Mouse (Mus musculus) liver, postnatal 0 days (tissue): ENCODE measurements around the gene Gja1. TPM values are rescaled to one million over a fixed set of nuclear protein-coding genes. Genes with fewer than 3 reads are reported as not detected.
"Not testable (repeated sequence)": the region's sequence is repeated elsewhere in the genome, so short reads cannot be mapped to it uniquely, and the experiment has no call there.

Experiments used
- ATAC-seq: fragments of 200-750 bp; cut with Nextera tagmentation; 2 replicates; pipeline ENCODE4 v1.8.0; 2017; ENCODE audit warnings: mild to moderate bottlenecking, moderate library complexity
- DNase-seq: peaks from one replicate; pipeline ENCODE4 v3.0.0-alpha.2; 2016
- H3K27ac ChIP-seq: fragments of 300-500 bp; sonication (generic); 2 replicates; pipeline ENCODE4 v1.5.1; 2014; ENCODE audit warnings: antibody characterized with exemption, moderate library complexity, mild to moderate bottlenecking, low read depth
- H3K27me3 ChIP-seq: fragments of 300-500 bp; sonication (generic); 2 replicates; pipeline ENCODE4 v1.6.1; 2014; ENCODE audit warnings: low read length, control low read depth, mixed read lengths; ENCODE audit not compliant: insufficient read depth
- H3K36me3 ChIP-seq: fragments of 300-500 bp; sonication (generic); replicated peaks from 2 replicates; pipeline ENCODE4 v1.6.1; 2014; ENCODE audit warnings: mild to moderate bottlenecking, control low read depth, low read length, moderate library complexity, mixed read lengths; ENCODE audit not compliant: insufficient read depth
- H3K4me1 ChIP-seq: fragments of 300-500 bp; sonication (generic); 2 replicates; pipeline ENCODE4 v1.6.1; 2014; ENCODE audit warnings: antibody characterized with exemption, mild to moderate bottlenecking, control low read depth; ENCODE audit not compliant: insufficient read depth
- H3K4me2 ChIP-seq: fragments of 300-500 bp; sonication (generic); 2 replicates; pipeline ENCODE4 v1.6.1; 2014; ENCODE audit warnings: low read depth, mild to moderate bottlenecking, low read length, moderate library complexity, mixed read lengths
- H3K4me3 ChIP-seq: fragments of 300-500 bp; sonication (generic); 2 replicates; pipeline ENCODE4 v1.5.1; 2014; ENCODE audit warnings: low read depth, low read length
- H3K9ac ChIP-seq: fragments of 300-500 bp; sonication (generic); replicated peaks from 2 replicates; pipeline ENCODE4 v1.6.1; 2014; ENCODE audit warnings: mild to moderate bottlenecking, moderate library complexity
- H3K9me3 ChIP-seq: fragments of 300-500 bp; sonication (generic); 2 replicates; pipeline ENCODE4 v1.6.1; 2016; ENCODE audit warnings: mild to moderate bottlenecking, control low read depth, low read length, mixed read lengths
- CTCF ChIP-seq: sonication (generic); IDR thresholded peaks from 2 replicates; pipeline ENCODE4 v1.5.1; 2016; ENCODE audit warnings: antibody characterized with exemption, low read depth
- EP300 ChIP-seq: IDR thresholded peaks from 2 replicates; pipeline ENCODE4 v1.6.1; 2016; ENCODE audit warnings: antibody characterized with exemption, low read depth, mild to moderate bottlenecking
- WGBS: fragments of 180-500 bp; shearing (Covaris S2); extraction: QIAGEN DNeasy Blood & Tissue Kit; methylation state at CpG from one replicate; pipeline ENCODE4 v1.1.7; 2014; ENCODE audit not compliant: insufficient replicate concordance; 5-methylcytosine and 5-hydroxymethylcytosine counted together
- polyA plus RNA-seq: library from polyadenylated mRNA; unstranded; fragments of >200 nt; fragmentation: Nextera tagmentation; extraction: Ambion mirVana; gene quantifications from 2 replicates; pipeline ENCODE4 v1.2.1, GENCODE M21; 2015

The Gja1 gene
- polyA plus RNA-seq, 1 experiment from 2014 or later: 4.6 TPM

DNA sequence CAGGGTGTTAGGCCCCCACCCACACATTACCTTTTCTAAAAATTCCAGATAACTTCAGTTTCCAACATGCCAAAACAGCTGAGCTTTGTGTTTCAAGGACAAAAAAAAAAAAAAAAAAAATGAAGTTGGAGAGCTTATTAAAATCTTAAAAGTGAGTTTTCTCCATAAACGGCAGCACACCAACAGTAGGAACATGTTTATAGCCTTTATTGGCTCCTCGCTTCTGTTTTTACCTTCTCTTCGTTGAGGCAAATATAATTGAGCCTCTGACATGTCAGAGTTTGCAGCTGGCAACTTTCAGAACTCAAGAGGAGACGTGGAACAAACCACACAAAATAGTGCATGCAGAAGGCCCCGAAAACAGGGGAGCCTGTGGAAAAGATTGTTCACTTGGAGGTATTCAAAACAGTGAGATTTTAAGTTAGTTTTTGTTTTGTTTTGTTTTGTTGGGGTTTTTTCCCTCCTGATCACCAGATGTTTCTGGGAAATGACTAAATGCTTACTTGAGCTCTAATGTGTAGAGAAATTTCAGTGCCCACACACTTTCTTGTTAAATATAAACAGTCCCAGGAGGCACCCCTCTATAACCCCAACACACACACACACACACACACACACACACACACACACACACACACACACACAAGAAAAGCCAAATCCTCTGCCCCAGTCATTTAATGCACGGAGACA lies 16.1 kb downstream of the Gja1 start:
- Histone ChIP-seq H3K4me3 (no peak overlapping the region), H3K36me3 (no peaks in the 10 kb centered on the region), H3K27ac (no peak overlapping the region), H3K27me3 (no peaks in the 10 kb centered on the region), H3K9me3 (no peaks in the 10 kb centered on the region), H3K4me1 (no peaks in the 10 kb centered on the region), H3K4me2 (no peak overlapping the region), H3K9ac (no peak overlapping the region)
- ATAC-seq (no peak), DNase-seq (no peak)
- no peak for TF ChIP-seq CTCF
- TF ChIP-seq EP300: no peak
- 73% methylated on average over 6 of the region's 6 CpGs for WGBS

DNA sequence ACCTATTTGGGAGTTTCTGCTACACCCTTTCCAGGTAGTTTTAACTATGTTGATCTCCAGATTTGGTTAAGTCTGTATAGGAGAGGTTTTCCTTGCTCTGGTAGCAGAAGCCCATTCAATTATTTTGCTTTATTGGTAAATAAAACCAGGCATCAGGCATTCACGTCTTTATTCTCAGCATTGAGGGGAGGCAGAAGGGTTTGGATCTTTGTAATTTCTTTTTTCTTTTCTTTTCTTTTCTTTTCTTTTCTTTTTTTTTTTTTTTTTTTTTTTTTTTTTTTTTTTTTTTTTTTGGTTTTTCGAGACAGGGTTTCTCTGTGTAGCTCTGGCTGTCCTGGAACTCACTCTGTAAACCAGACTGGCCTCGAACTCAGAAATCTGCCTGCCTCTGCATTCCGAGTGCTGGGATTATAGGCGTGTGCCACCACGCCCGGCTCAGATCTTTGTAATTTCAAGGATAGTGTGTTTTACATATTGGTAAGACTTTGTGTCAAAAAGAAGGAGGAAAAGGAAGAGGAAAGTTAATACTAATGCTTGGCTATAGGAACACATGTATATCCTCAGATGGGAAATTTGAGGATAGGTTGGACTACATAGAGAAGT lies 16.8 kb downstream of the Gja1 start:
- H3K4me1 ChIP-seq, H3K4me3 ChIP-seq, ATAC-seq, H3K9ac ChIP-seq, H3K27me3 ChIP-seq, H3K27ac ChIP-seq, H3K9me3 ChIP-seq, H3K36me3 ChIP-seq, DNase-seq, H3K4me2 ChIP-seq: not testable (repeated sequence)
- 81% methylated on average over 6 of the region's 7 CpGs for WGBS

DNA sequence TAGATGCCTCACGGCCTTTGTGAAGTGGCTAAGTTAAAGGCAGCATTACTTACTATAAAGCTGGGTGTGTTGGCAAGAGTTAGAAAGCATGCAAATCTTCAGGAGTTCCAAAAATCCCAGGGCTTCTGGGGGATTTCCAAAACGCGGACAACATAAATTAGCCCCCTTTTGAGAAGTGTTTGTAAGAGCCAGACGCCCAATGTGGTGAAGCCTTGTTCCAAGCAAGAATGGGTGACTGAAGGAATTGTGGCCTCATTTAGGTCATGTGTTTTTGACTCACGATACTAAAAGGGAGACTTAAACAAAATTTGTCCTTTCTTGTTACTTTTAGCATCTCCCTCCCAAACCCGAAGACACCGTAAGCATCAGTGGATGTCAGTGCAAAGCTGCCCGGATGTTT lies 20.7 kb downstream of the Gja1 start:
- Histone ChIP-seq H3K27me3 (no peaks in the 10 kb centered on the region), H3K4me2 (no peak overlapping the region), H3K9ac (no peak overlapping the region), H3K36me3 (no peaks in the 10 kb centered on the region), H3K4me3 (no peak overlapping the region), H3K9me3 (no peaks in the 10 kb centered on the region), H3K4me1 (no peaks in the 10 kb centered on the region), H3K27ac (no peak overlapping the region)
- DNase-seq (no peak), ATAC-seq (no peak)
- no peak for TF ChIP-seq EP300
- no peak for TF ChIP-seq CTCF
- 78% methylated on average over 8 of the region's 8 CpGs for WGBS

DNA sequence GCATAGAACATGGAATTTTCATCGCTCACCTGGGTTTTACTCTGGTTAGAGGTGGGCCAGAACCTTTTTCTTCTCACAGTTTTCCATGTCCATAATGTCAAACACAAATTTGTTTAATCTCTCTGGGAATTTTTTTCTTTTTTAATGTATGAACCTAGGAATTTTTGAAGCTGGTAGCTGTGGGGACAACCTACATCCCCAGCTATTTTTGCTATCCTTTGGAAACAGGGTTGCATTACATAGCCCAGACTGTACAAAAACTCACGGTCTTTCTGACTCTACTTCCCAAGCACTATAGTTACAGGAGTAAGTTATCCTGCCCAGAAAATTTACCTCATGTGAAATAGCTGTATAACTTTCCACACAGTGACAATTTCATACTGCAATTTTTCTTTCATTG lies 21.2 kb downstream of the Gja1 start:
- no peak overlapping the region for H3K9ac ChIP-seq
- H3K4me3 ChIP-seq: no peak overlapping the region
- TF ChIP-seq CTCF: no peak
- no peak for TF ChIP-seq EP300
- H3K36me3 ChIP-seq: no peaks in the 10 kb centered on the region
- no peak for ATAC-seq
- H3K4me1 ChIP-seq: no peaks in the 10 kb centered on the region
- no peak overlapping the region for H3K27ac ChIP-seq
- 80% methylated on average over 2 of the region's 2 CpGs for WGBS
- DNase-seq: no peak
- no peak overlapping the region for H3K4me2 ChIP-seq
- H3K27me3 ChIP-seq: no peaks in the 10 kb centered on the region
- no peaks in the 10 kb centered on the region for H3K9me3 ChIP-seq

DNA sequence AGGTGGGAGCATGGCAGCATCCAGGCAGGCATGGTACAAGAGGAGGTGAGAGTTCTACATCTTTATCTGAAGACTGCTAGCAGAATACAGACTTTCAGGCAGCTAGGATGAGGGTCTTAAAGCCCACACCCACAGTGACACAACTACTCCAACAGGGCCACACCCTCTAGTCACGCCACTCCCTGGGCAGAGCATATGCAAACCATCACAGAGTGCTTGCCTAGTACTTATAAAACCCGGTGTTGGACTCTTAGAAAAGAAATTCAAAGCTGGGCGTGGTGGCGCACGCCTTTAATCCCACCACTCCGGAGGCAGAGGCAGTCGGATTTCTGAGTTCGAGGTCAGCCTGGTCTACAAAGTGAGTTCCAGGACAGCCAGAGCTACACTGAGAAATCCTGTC lies 24.3 kb downstream of the Gja1 start:
- H3K4me3 ChIP-seq, H3K4me2 ChIP-seq, H3K27me3 ChIP-seq, H3K27ac ChIP-seq, DNase-seq, H3K9ac ChIP-seq, H3K4me1 ChIP-seq, ATAC-seq, H3K9me3 ChIP-seq, H3K36me3 ChIP-seq: not testable (repeated sequence)
- WGBS: 89% methylated on average over 8 of the region's 8 CpGs

DNA sequence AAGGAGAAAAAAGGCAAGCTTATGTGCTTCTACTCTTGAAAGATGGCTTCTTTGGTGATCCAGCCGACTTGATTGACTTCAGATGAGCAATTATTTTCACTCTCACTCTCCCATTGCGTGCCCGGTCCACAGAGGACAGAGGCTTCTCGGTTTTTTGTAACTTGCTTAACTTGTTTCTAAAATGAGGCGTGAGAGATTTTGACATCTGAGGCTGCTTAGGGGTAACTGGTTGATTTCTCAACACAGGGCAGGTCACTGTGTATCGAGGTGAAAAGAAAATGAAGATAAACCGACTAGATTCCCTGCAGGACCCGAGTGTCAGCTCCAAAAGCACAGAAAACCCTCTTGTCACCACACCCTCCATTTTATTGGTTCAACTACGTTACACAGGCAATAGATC lies 28.8 kb downstream of the Gja1 start:
- H3K4me3 ChIP-seq: no peak overlapping the region
- ATAC-seq (no peak), DNase-seq (no peak)
- no peaks in the 10 kb centered on the region for H3K9me3 ChIP-seq
- H3K27me3 ChIP-seq: no peaks in the 10 kb centered on the region
- H3K4me2 ChIP-seq: no peak overlapping the region
- no peaks in the 10 kb centered on the region for H3K4me1 ChIP-seq
- H3K9ac ChIP-seq: no peak overlapping the region
- WGBS: 69% methylated on average over 9 of the region's 9 CpGs
- no peak overlapping the region for H3K27ac ChIP-seq
- TF ChIP-seq CTCF (no peak), EP300 (no peak)
- no peaks in the 10 kb centered on the region for H3K36me3 ChIP-seq
